Mouse (Mus musculus) bone marrow, adult 2 months (tissue): ENCODE measurements around the gene Nid2.

Experiments used
- CTCF ChIP-seq: fragments of 200-500 bp; IDR thresholded peaks from 2 replicates; pipeline ENCODE4 v1.5.1; 2011; ENCODE audit warnings: low read length, control low read depth; ENCODE audit not compliant: control insufficient read depth, insufficient read depth
- POLR2A ChIP-seq: fragments of 200-500 bp; IDR thresholded peaks from 2 replicates; pipeline ENCODE4 v1.6.1; 2011; ENCODE audit warnings: low read depth, mild to moderate bottlenecking, control low read depth, low read length, borderline replicate concordance; ENCODE audit not compliant: control insufficient read depth

GRCm38 (mm10) chr14:19809934-19810333, 58.9 kb downstream of the Nid2 start:
- TF ChIP-seq CTCF (no peak), POLR2A (no peak)
